In genomic region chr11:49050064-49050463, GRCm38 (mm10) we compare ENCODE assay signal across 15 mouse cellular contexts. TPM values are rescaled to one million over a fixed set of nuclear protein-coding genes. Genes with fewer than 3 reads are reported as not detected.
DNase-seq lines count a peak whose midpoint lies in the region; ATAC-seq and TF ChIP-seq lines count a peak whose summit lies in the region.
"Not testable (repeated sequence)": the region's sequence is repeated elsewhere in the genome, so short reads cannot be mapped to it uniquely, and the experiment has no call there.
"Had no signal": no experiment of that assay in that cellular context is flagged by ENCODE, and none has a peak within 500 bp of the region (broad histone marks: within the 10 kb centered on the region; RNA-seq: fewer than 3 reads in every experiment).

No protein-coding gene starts in this region.

- not testable (repeated sequence) for H3K27me3 ChIP-seq in liver, embryonic 15.5 days; liver, postnatal 0 days (ENCODE audit: insufficient read depth, low read length)

- not testable (repeated sequence) for TF ChIP-seq CTCF in liver, postnatal 0 days (IDR thresholded peaks at IDR 0.05; ENCODE audit: low read depth)

- H3K36me3 ChIP-seq in liver, embryonic 15.5 days (replicated peaks); liver, postnatal 0 days (replicated peaks; ENCODE audit: insufficient read depth, low read length): not testable (repeated sequence)

- not testable (repeated sequence) for DNase-seq in liver, postnatal 0 days

- not testable (repeated sequence) for TF ChIP-seq EP300 in liver, postnatal 0 days (IDR thresholded peaks at IDR 0.05; ENCODE audit: low read depth)

- H3K4me2 ChIP-seq in liver, embryonic 15.5 days; liver, postnatal 0 days (ENCODE audit: low read depth, low read length): not testable (repeated sequence)

- not testable (repeated sequence) for H3K27ac ChIP-seq in liver, embryonic 15.5 days (replicated peaks); liver, postnatal 0 days (ENCODE audit: low read depth)

- H3K9ac ChIP-seq in liver, embryonic 15.5 days; liver, postnatal 0 days (replicated peaks): not testable (repeated sequence)

- ATAC-seq in common myeloid progenitor, adult 5-6 weeks (replicated peaks; ENCODE audit: low read depth, poor library complexity, severe bottlenecking): peak; percentile 83
- ATAC-seq in granulocyte monocyte progenitor cell, adult 5-6 weeks (replicated peaks; ENCODE audit: poor library complexity, severe bottlenecking): peak; percentile 75
- peak; percentile 15; the same call in 1 of the 2 replicates for ATAC-seq in liver, embryonic 15.5 days (ENCODE audit: insufficient read depth)
- ATAC-seq in liver, postnatal 0 days: peak; percentile 32
- peak; percentile 79 for ATAC-seq in megakaryocyte progenitor cell, adult 5-6 weeks (replicated peaks; ENCODE audit: poor library complexity)
- peak; percentile 68 for ATAC-seq in neutrophil, adult 5-6 weeks (ENCODE audit: extremely low read depth, insufficient number of reproducible peaks, low FRiP score, poor library complexity, severe bottlenecking)

- H3K9me3 ChIP-seq in liver, embryonic 15.5 days (replicated peaks); liver, postnatal 0 days (ENCODE audit: low read length): not testable (repeated sequence)

- H3K4me3 ChIP-seq in liver, embryonic 15.5 days (replicated peaks); liver, postnatal 0 days (ENCODE audit: low read depth, low read length): not testable (repeated sequence)

- H3K4me1 ChIP-seq in liver, embryonic 15.5 days (replicated peaks); liver, postnatal 0 days (ENCODE audit: insufficient read depth): not testable (repeated sequence)

RNA-seq across cellular contexts. Expression of gene 9930111J21Rik2, which starts 1.0 kb away (rescaled TPM):
- total RNA-seq in common myeloid progenitor, adult 5-6 weeks (2017): 22.4 and 24.8 TPM in 2 replicates
- total RNA-seq in granulocyte monocyte progenitor cell, adult 5-6 weeks (2014; fragmentation: Nextera tagmentation): 40.1 and 45.9 TPM in 2 replicates
- 29.3 and 35.2 TPM in 2 replicates for total RNA-seq in granulocyte monocyte progenitor cell, adult 5-6 weeks (2017)
- polyA plus RNA-seq in liver, embryonic 15.5 days (2015; fragmentation: Nextera tagmentation; extraction: Ambion mirVana): 1.2 and 1.6 TPM in 2 replicates
- 1.2 and 1.4 TPM in 2 replicates for polyA plus RNA-seq in liver, postnatal 0 days (2015; fragmentation: Nextera tagmentation; extraction: Ambion mirVana)
- 26.0 and 37.5 TPM in 2 replicates for total RNA-seq in megakaryocyte progenitor cell, adult 5-6 weeks (2015)
- total RNA-seq in megakaryocyte progenitor cell, adult 5-6 weeks (2017): 25.2 and 29.4 TPM in 2 replicates
- 335 and 370 TPM in 2 replicates for total RNA-seq in neutrophil, adult 5-6 weeks (2017)

RNA-seq across cellular contexts. Expression of gene Tgtp2, which starts 13.9 kb away (rescaled TPM):
- 190 and 320 TPM in 2 replicates for total RNA-seq in common myeloid progenitor, adult 5-6 weeks (2017)
- 6.8 and 8.9 TPM in 2 replicates for total RNA-seq in granulocyte monocyte progenitor cell, adult 5-6 weeks (2014; fragmentation: Nextera tagmentation)
- total RNA-seq in granulocyte monocyte progenitor cell, adult 5-6 weeks (2017): 27.9 and 40.5 TPM in 2 replicates
- 0.86 and 1.1 TPM in 2 replicates for polyA plus RNA-seq in liver, embryonic 15.5 days (2015; fragmentation: Nextera tagmentation; extraction: Ambion mirVana)
- 5.1 and 7.1 TPM in 2 replicates for polyA plus RNA-seq in liver, postnatal 0 days (2015; fragmentation: Nextera tagmentation; extraction: Ambion mirVana)
- 16.8 and 24.5 TPM in 2 replicates for total RNA-seq in megakaryocyte progenitor cell, adult 5-6 weeks (2015)
- 56.3 and 82.0 TPM in 2 replicates for total RNA-seq in megakaryocyte progenitor cell, adult 5-6 weeks (2017)
- 76.6 and 92.3 TPM in 2 replicates for total RNA-seq in neutrophil, adult 5-6 weeks (2017)
- total RNA-seq: ES-E14; forebrain, postnatal 0 days had no signal
- polyA plus RNA-seq: embryonic facial prominence, embryonic 11.5 days; forebrain, embryonic 11.5 days; forebrain, embryonic 13.5 days; forebrain, embryonic 15.5 days; forebrain, postnatal 0 days had no signal

RNA-seq across cellular contexts. Expression of gene Ifi47, which starts 26.3 kb away (rescaled TPM):
- 58.3 and 68.1 TPM in 2 replicates for total RNA-seq in common myeloid progenitor, adult 5-6 weeks (2017)
- total RNA-seq in granulocyte monocyte progenitor cell, adult 5-6 weeks (2014; fragmentation: Nextera tagmentation): 84.9 and 101 TPM in 2 replicates
- total RNA-seq in granulocyte monocyte progenitor cell, adult 5-6 weeks (2017): 45.8 and 73.5 TPM in 2 replicates
- 7.0 and 7.1 TPM in 2 replicates for polyA plus RNA-seq in liver, embryonic 15.5 days (2015; fragmentation: Nextera tagmentation; extraction: Ambion mirVana)
- 29.7 and 29.8 TPM in 2 replicates for polyA plus RNA-seq in liver, postnatal 0 days (2015; fragmentation: Nextera tagmentation; extraction: Ambion mirVana)
- 129 and 147 TPM in 2 replicates for total RNA-seq in megakaryocyte progenitor cell, adult 5-6 weeks (2015)
- 54.3 and 57.2 TPM in 2 replicates for total RNA-seq in megakaryocyte progenitor cell, adult 5-6 weeks (2017)
- 36.2 and 38.1 TPM in 2 replicates for total RNA-seq in neutrophil, adult 5-6 weeks (2017)

RNA-seq across cellular contexts. Expression of gene Tgtp1, which starts 56.1 kb away (rescaled TPM):
- 11.0 and 21.7 TPM in 2 replicates for total RNA-seq in common myeloid progenitor, adult 5-6 weeks (2017)
- total RNA-seq in granulocyte monocyte progenitor cell, adult 5-6 weeks (2014; fragmentation: Nextera tagmentation): 2.3 TPM in 1 of 2 replicates, not detected in the other
- total RNA-seq in granulocyte monocyte progenitor cell, adult 5-6 weeks (2017): 2.2 and 7.1 TPM in 2 replicates
- polyA plus RNA-seq in liver, embryonic 15.5 days (2015; fragmentation: Nextera tagmentation; extraction: Ambion mirVana): 1.2 and 1.5 TPM in 2 replicates
- 36.5 and 38.9 TPM in 2 replicates for polyA plus RNA-seq in liver, postnatal 0 days (2015; fragmentation: Nextera tagmentation; extraction: Ambion mirVana)
- total RNA-seq in megakaryocyte progenitor cell, adult 5-6 weeks (2015): 2.6 and 5.0 TPM in 2 replicates
- total RNA-seq in megakaryocyte progenitor cell, adult 5-6 weeks (2017): 3.0 and 7.8 TPM in 2 replicates
- total RNA-seq in neutrophil, adult 5-6 weeks (2017): 8.7 and 11.8 TPM in 2 replicates
- polyA plus RNA-seq: C2C12; embryonic facial prominence, embryonic 11.5 days; embryonic facial prominence, embryonic 13.5 days; forebrain, embryonic 11.5 days; forebrain, embryonic 13.5 days; forebrain, embryonic 15.5 days had no signal

RNA-seq across cellular contexts. Expression of gene Gm12185, which starts 58.0 kb away (rescaled TPM):
- 1.2 and 6.7 TPM in 2 replicates for total RNA-seq in common myeloid progenitor, adult 5-6 weeks (2017)
- total RNA-seq in granulocyte monocyte progenitor cell, adult 5-6 weeks (2014; fragmentation: Nextera tagmentation): not detected in 2 replicates
- total RNA-seq in granulocyte monocyte progenitor cell, adult 5-6 weeks (2017): 0.43 TPM in 1 of 2 replicates, not detected in the other
- polyA plus RNA-seq in liver, embryonic 15.5 days (2015; fragmentation: Nextera tagmentation; extraction: Ambion mirVana): 0.03 TPM in 1 of 2 replicates, not detected in the other
- 0.05 TPM in 1 of 2 replicates, not detected in the other for polyA plus RNA-seq in liver, postnatal 0 days (2015; fragmentation: Nextera tagmentation; extraction: Ambion mirVana)
- total RNA-seq in megakaryocyte progenitor cell, adult 5-6 weeks (2015): 0.07 and 0.54 TPM in 2 replicates
- 1.5 and 4.9 TPM in 2 replicates for total RNA-seq in megakaryocyte progenitor cell, adult 5-6 weeks (2017)
- total RNA-seq in neutrophil, adult 5-6 weeks (2017): 1.5 and 2.3 TPM in 2 replicates
- total RNA-seq: ES-E14; forebrain, postnatal 0 days had no signal
- polyA plus RNA-seq: embryonic facial prominence, embryonic 11.5 days; embryonic facial prominence, embryonic 13.5 days; embryonic facial prominence, embryonic 15.5 days; forebrain, embryonic 11.5 days; forebrain, embryonic 13.5 days; forebrain, embryonic 15.5 days; forebrain, postnatal 0 days had no signal

Comparison
In these comparisons a context has a peak if more than half of its experiments do, and no peak if none do; other contexts are left out.
1. ATAC-seq: peak in every context shown above with its lines; median percentile 83 in common myeloid progenitor, adult 5-6 weeks; 79 in megakaryocyte progenitor cell, adult 5-6 weeks; 75 in granulocyte monocyte progenitor cell, adult 5-6 weeks; 68 in neutrophil, adult 5-6 weeks; 32 in liver, postnatal 0 days; 15 in liver, embryonic 15.5 days.